Mouse (Mus musculus) neural tube, postnatal 0 days (tissue): ENCODE results near the gene Ptpn3. TPM values are rescaled to one million over a fixed set of nuclear protein-coding genes. Genes with fewer than 3 reads are reported as not detected.

Experiments
- polyA plus RNA-seq: library from polyadenylated mRNA; unstranded; fragments of >200 nt; fragmentation: Nextera tagmentation; extraction: Ambion mirVana; gene quantifications from 2 replicates; pipeline ENCODE4 v1.2.1, GENCODE M21; 2015

Gene Ptpn3
- polyA plus RNA-seq, result 3.6 and 4.5 TPM in 2 replicates

GRCm38 (mm10) chr4:57301410-57302313 is at the start of gene Ptpn3:
Ptpn3 (minus strand) TSS chr4:57301837.

DNA sequence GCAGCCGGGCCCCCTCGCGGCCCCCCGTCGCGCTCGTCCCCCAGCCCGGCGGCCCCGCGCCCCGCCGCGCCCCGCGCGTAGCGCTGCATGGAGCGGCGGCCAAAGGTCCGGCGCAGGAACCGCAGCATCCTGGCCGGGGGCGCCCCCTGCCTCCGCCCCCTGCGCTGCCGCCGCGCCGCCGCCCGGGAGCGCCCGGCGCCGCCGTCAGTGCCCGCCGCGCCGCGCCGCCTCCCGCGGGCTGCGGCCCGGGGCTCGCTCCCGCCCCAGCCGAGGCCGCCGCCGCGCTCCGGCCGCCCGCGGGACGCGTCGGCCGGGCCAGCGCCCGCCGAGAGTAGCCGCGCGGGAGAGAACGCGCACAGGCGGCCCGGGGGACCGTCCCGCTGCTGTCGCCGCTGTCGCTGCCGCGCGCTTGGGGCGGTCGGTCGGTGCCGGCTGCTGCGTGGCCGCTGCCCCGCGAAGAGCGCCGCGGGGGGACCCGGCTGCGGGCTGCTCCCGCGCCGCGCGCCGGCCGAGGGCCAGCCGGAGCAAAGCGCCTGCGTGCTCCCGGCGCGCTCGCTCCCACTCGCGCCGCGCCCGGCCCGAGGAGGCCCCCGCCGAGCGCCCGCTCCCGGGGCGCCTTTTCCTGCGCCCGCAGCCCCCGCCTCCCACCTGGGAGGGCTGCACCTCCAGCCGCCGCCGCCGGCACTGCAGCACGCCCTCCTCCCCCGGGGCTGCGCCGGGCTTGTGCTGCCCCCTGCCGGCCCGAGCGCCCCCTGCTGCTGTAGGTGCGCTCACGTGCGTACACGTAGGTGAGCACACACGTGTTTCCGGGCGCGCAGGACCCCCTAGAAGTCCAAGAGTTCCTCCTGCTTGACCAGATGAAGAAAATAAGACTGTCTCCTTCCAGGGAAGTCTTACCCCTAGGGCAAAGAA is 158.4 kb downstream of the Ptpn3 start, which contains the start of gene Epb41l4b:
Gene Epb41l4b (minus strand): TSS at position 412 of the 912 bp plus-strand sequence.

Other genes with a start within 250 kb of the Ptpn3 start
- 7.4 and 8.8 TPM in 2 replicates for gene Epb41l4b, start 158.4 kb downstream of the Ptpn3 start, polyA plus RNA-seq
- gene Palm2, start 132.4 kb upstream of the Ptpn3 start, polyA plus RNA-seq, result 18.7 and 19.1 TPM in 2 replicates